Mouse (Mus musculus): ENCODE measurements around the gene 4430402I18Rik. TPM values are rescaled to one million over a fixed set of nuclear protein-coding genes. Genes with fewer than 3 reads are reported as not detected.
"Not testable (repeated sequence)": the region's sequence is repeated elsewhere in the genome, so short reads cannot be mapped to it uniquely, and the experiment has no call there.

4430402I18Rik gene
- polyA plus RNA-seq, 1 experiment: 0.09 TPM

GRCm38 (mm10) chr19:29009046-29009445 lies 41.4 kb upstream of the 4430402I18Rik start:
- peaks cover 20% of the 10 kb centered on the region for H3K36me3 ChIP-seq (ENCODE audit: control insufficient read depth, insufficient read depth, low read length)
- 97% methylated on average over 11 of the region's 11 CpGs for WGBS

GRCm38 (mm10) chr19:29008069-29008706 lies 40.6 kb upstream of the 4430402I18Rik start:
- no peak for DNase-seq (ENCODE audit: low read depth in 1 of 2, low spot score in 2 of 2)
- Histone ChIP-seq H3K27ac (ENCODE audit: insufficient read depth, low read length) (no peak overlapping the region), H3K36me3 (ENCODE audit: control insufficient read depth, insufficient read depth, low read length) (peaks cover 17% of the 10 kb centered on the region), H3K4me1 (ENCODE audit: control insufficient read depth, insufficient read depth, insufficient read length) (no peaks in the 10 kb centered on the region), H3K27me3 (ENCODE audit: control insufficient read depth, insufficient read depth, low read length) (no peaks in the 10 kb centered on the region), H3K4me3 (ENCODE audit: extremely low read depth, insufficient read depth, insufficient read length) (no peak overlapping the region)
- TF ChIP-seq POLR2A (IDR thresholded peaks at IDR 0.05; ENCODE audit: low read depth, low read length) (no peak), CTCF (IDR thresholded peaks at IDR 0.05; ENCODE audit: extremely low read depth, insufficient read depth, insufficient read length, insufficient replicate concordance) (no peak)
- 88% methylated on average over 3 of the region's 3 CpGs for WGBS

More at GRCm38 (mm10) chr19:29009046-29009445, 41.4 kb upstream of the 4430402I18Rik start:
- no peak for DNase-seq (ENCODE audit: low read depth in 1 of 2, low spot score in 2 of 2)
- TF ChIP-seq CTCF (IDR thresholded peaks at IDR 0.05; ENCODE audit: extremely low read depth, insufficient read depth, insufficient read length, insufficient replicate concordance) (no peak), POLR2A (IDR thresholded peaks at IDR 0.05; ENCODE audit: low read depth, low read length) (no peak)
- Histone ChIP-seq H3K4me3 (ENCODE audit: extremely low read depth, insufficient read depth, insufficient read length) (no peak overlapping the region), H3K4me1 (ENCODE audit: control insufficient read depth, insufficient read depth, insufficient read length) (no peaks in the 10 kb centered on the region), H3K27me3 (ENCODE audit: control insufficient read depth, insufficient read depth, low read length) (no peaks in the 10 kb centered on the region), H3K27ac (ENCODE audit: insufficient read depth, low read length) (no peak overlapping the region)

GRCm38 (mm10) chr19:29000321-29000720 lies 32.7 kb upstream of the 4430402I18Rik start:
- H3K4me1 ChIP-seq (ENCODE audit: control insufficient read depth, insufficient read depth, insufficient read length); H3K27me3 ChIP-seq (ENCODE audit: control insufficient read depth, insufficient read depth, low read length); DNase-seq (ENCODE audit: low read depth in 1 of 2, low spot score in 2 of 2); H3K4me3 ChIP-seq (ENCODE audit: extremely low read depth, insufficient read depth, insufficient read length); H3K27ac ChIP-seq (ENCODE audit: insufficient read depth, low read length): not testable (repeated sequence)
- WGBS: 99% methylated on average over 16 of the region's 16 CpGs
- H3K36me3 ChIP-seq (ENCODE audit: control insufficient read depth, insufficient read depth, low read length): peaks cover 14% of the 10 kb centered on the region

GRCm38 (mm10) chr19:28997976-28998630 lies 30.5 kb upstream of the 4430402I18Rik start:
- Histone ChIP-seq H3K4me1 (ENCODE audit: control insufficient read depth, insufficient read depth, insufficient read length) (no peaks in the 10 kb centered on the region), H3K36me3 (ENCODE audit: control insufficient read depth, insufficient read depth, low read length) (peaks cover 21% of the 10 kb centered on the region), H3K27me3 (ENCODE audit: control insufficient read depth, insufficient read depth, low read length) (no peaks in the 10 kb centered on the region), H3K27ac (ENCODE audit: insufficient read depth, low read length) (no peak overlapping the region), H3K4me3 (ENCODE audit: extremely low read depth, insufficient read depth, insufficient read length) (no peak overlapping the region)
- 87% methylated on average over 4 of the region's 4 CpGs for WGBS
- no peak for DNase-seq (ENCODE audit: low read depth in 1 of 2, low spot score in 2 of 2)
- no peak for TF ChIP-seq CTCF (IDR thresholded peaks at IDR 0.05; ENCODE audit: extremely low read depth, insufficient read depth, insufficient read length, insufficient replicate concordance)
- TF ChIP-seq POLR2A (IDR thresholded peaks at IDR 0.05; ENCODE audit: low read depth, low read length): no peak

GRCm38 (mm10) chr19:28995366-28995765 lies 27.8 kb upstream of the 4430402I18Rik start:
- no peaks in the 10 kb centered on the region for H3K27me3 ChIP-seq (ENCODE audit: control insufficient read depth, insufficient read depth, low read length)
- WGBS: 44% methylated on average over 5 of the region's 5 CpGs
- DNase-seq (ENCODE audit: low read depth in 1 of 2, low spot score in 2 of 2): no peak
- no peak overlapping the region for H3K27ac ChIP-seq (ENCODE audit: insufficient read depth, low read length)
- no peak overlapping the region for H3K4me3 ChIP-seq (ENCODE audit: extremely low read depth, insufficient read depth, insufficient read length)
- H3K4me1 ChIP-seq (ENCODE audit: control insufficient read depth, insufficient read depth, insufficient read length): peaks cover 3% of the 10 kb centered on the region; the same call in 1 of the 2 replicates
- TF ChIP-seq CTCF (IDR thresholded peaks at IDR 0.05; ENCODE audit: extremely low read depth, insufficient read depth, insufficient read length, insufficient replicate concordance) (no peak), POLR2A (IDR thresholded peaks at IDR 0.05; ENCODE audit: low read depth, low read length) (no peak)
- peaks cover 13% of the 10 kb centered on the region for H3K36me3 ChIP-seq (ENCODE audit: control insufficient read depth, insufficient read depth, low read length)

- WGBS: 86% methylated on average over 7 of the region's 7 CpGs
- no peak overlapping the region for H3K27ac ChIP-seq (ENCODE audit: insufficient read depth, low read length)
Observed at GRCm38 (mm10) chr19:28994870-28995269, 27.3 kb upstream of the 4430402I18Rik start.

GRCm38 (mm10) chr19:28991391-28991790 lies 23.8 kb upstream of the 4430402I18Rik start:
- Histone ChIP-seq H3K4me1 (ENCODE audit: control insufficient read depth, insufficient read depth, insufficient read length) (peaks cover 7% of the 10 kb centered on the region; the same call in 1 of the 2 replicates), H3K36me3 (ENCODE audit: control insufficient read depth, insufficient read depth, low read length) (peaks cover 8% of the 10 kb centered on the region), H3K27ac (ENCODE audit: insufficient read depth, low read length) (no peak overlapping the region), H3K27me3 (ENCODE audit: control insufficient read depth, insufficient read depth, low read length) (no peaks in the 10 kb centered on the region), H3K4me3 (ENCODE audit: extremely low read depth, insufficient read depth, insufficient read length) (peak overlapping the region; percentile 80)
- DNase-seq (ENCODE audit: low read depth in 1 of 2, low spot score in 2 of 2): no peak
- 63% methylated on average over 5 of the region's 5 CpGs for WGBS
- no peak for TF ChIP-seq POLR2A (IDR thresholded peaks at IDR 0.05; ENCODE audit: low read depth, low read length)
- no peak for TF ChIP-seq CTCF (IDR thresholded peaks at IDR 0.05; ENCODE audit: extremely low read depth, insufficient read depth, insufficient read length, insufficient replicate concordance)

More at GRCm38 (mm10) chr19:28994870-28995269, 27.3 kb upstream of the 4430402I18Rik start:
- no peak for TF ChIP-seq POLR2A (IDR thresholded peaks at IDR 0.05; ENCODE audit: low read depth, low read length)
- TF ChIP-seq CTCF (IDR thresholded peaks at IDR 0.05; ENCODE audit: extremely low read depth, insufficient read depth, insufficient read length, insufficient replicate concordance): no peak
- no peak overlapping the region for H3K4me3 ChIP-seq (ENCODE audit: extremely low read depth, insufficient read depth, insufficient read length)
- peaks cover 12% of the 10 kb centered on the region for H3K36me3 ChIP-seq (ENCODE audit: control insufficient read depth, insufficient read depth, low read length)
- DNase-seq (ENCODE audit: low read depth in 1 of 2, low spot score in 2 of 2): no peak
- peaks cover 3% of the 10 kb centered on the region; the same call in 1 of the 2 replicates for H3K4me1 ChIP-seq (ENCODE audit: control insufficient read depth, insufficient read depth, insufficient read length)
- no peaks in the 10 kb centered on the region for H3K27me3 ChIP-seq (ENCODE audit: control insufficient read depth, insufficient read depth, low read length)
